Mouse (Mus musculus): Measurements from ENCODE around the gene Klhl8.
A peak's percentile ranks its signal among the peaks of the same experiment; 100 is the strongest.

Klhl8 gene

DNA sequence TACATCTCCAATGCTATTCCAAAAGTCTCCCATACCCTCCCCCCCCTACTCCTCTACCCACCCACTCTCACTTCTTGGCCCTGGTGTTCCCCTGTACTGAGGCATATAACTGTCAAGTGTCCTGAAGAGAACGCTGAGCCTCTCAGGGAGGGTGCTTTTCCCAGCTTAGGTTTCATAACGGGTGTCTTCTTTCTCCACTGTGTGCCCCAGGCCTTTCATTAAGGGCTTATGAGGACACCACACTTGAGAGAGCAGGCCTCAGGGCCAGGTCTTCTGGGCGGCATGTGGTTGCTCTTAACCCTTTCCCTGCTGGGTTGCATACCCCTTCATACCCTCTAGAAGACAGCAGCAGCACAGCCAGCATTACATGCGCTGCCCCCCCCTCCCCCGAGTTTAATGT is 64.5 kb downstream of the Klhl8 start:
- DNase-seq (ENCODE audit: low spot score in 2 of 2), result no peak

DNA sequence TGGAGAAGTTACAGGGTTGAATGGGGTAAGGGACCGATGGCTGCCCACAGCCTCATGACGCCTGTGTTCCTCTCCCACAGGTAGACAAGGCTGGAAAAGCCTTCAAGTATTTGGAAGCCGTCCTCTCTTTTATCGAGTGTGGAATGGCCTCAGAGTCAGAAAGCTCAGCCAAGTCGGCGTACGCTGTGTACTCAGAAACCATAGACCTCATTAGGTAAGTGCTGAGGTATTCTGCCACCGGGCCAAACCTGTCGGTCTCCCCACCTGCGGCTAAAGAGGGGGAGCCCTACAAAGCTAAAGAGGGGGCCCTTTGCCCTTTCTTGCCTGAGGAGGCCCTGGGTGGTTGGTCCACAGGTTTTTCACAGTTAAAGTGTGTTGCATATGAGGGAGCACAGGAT is 64.9 kb downstream of the Klhl8 start:
- DNase-seq (ENCODE audit: low spot score in 2 of 2), result no peak

DNA sequence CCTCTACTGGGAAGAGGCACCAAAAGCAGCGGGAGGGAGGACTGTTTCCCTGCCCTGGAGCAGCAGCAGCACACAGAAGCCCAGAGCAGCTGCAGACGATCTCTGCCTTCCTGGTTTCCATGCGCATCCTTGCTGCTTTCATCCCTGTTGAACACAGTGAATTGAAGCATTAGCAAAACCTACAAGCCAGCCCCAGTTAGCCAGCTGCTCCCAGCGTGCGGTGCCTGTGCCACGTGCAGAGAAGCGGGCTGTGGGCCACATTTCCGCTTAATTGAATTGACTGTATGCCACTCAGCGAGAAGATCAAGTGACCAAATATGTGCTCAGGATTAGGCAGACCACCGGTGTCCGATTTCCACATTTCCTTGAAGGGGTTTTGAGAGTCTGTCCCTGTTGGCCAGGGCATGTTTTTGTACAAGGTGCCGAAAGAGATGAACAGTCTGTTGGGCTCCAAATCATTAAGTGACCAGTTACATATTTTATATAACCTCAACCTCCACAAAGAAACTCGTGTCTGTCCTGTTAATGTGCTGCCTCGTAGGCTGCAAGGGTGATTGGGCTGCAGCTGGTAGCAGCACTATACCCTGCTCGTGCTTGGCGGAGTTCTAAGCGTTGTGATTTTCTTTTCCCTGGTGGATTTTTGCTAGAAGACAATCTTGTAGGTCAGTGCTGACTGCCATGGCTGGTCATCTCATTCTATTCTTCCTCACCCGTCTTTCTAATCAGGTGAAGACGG is 65.5 kb downstream of the Klhl8 start:
- DNase-seq (ENCODE audit: low spot score in 2 of 2), result no peak

DNA sequence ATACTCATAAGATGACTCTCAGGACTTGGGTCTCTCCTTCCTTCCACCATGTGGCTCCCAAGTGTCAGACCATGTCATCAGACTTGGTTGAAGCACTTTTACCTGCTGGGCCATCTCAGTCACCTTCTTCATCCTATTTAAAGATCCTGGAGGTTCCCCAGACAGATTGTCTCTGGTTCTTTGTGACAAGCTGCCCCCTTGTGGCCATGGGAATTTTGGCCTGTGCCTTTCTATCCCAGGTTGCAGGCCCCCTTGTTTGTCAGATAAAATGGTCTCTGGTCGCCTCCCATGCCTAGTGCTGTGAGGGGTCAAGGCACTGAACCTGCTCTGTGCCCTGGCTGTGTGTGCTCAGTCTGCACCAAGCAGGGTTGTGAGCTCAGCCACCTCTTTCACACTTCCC is 67.1 kb downstream of the Klhl8 start:
- DNase-seq (ENCODE audit: low spot score in 2 of 2), result peak in 1 of 2 experiments; percentile 43

DNA sequence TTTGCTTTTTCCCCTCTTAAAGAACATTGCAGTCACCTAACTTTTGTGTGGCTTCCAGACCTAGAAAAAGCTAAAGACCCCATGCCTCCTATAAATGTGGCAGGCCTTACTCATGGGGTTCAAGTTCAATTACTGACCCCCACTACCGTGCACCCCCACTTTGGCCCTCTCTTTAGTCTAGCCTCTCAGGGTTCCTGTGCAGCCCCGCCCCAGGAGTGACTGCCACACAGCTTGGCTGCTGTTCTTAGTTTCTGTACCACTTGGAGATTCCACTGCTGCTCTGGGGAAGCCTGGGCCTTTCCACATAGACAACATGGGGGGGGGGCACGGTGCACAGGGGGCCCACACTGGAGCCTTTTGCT is 71.8 kb downstream of the Klhl8 start:
- DNase-seq (ENCODE audit: low spot score in 2 of 2), result no peak

DNA sequence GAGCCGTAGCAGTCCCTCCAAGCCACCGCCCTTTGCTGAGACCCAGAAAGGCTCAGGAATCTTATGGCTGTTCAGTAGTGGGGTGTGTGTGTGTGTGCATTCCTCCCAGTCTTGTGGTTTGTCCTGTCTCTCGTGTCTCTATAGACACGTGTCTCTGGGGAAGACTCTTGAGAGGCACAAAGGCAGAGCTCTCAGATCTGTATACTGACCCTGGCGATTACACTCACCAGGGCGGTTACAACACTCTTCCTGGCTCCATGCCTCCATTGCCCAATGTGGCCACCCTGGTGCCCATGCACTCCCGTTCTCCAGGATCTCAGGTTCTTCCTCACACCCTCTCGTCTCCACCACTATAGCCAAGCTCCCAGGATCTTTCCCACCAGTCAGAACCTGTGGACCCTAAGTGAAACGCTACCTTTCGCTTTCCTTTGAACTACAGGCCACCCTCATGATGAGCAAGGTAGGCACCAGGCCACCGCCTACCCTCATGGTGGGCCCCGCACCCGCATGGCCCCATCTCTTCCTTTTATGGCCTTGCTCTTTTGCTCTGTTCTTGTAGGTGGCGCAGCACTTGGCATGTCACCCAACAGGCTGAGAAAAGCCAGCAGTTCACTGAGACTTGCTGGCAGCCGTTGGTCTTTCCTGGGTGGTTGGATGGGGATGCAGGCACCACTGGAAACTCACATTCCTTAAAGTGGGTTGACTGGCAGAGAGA is 72.4 kb downstream of the Klhl8 start:
- DNase-seq (ENCODE audit: low spot score in 2 of 2), result no peak

DNA sequence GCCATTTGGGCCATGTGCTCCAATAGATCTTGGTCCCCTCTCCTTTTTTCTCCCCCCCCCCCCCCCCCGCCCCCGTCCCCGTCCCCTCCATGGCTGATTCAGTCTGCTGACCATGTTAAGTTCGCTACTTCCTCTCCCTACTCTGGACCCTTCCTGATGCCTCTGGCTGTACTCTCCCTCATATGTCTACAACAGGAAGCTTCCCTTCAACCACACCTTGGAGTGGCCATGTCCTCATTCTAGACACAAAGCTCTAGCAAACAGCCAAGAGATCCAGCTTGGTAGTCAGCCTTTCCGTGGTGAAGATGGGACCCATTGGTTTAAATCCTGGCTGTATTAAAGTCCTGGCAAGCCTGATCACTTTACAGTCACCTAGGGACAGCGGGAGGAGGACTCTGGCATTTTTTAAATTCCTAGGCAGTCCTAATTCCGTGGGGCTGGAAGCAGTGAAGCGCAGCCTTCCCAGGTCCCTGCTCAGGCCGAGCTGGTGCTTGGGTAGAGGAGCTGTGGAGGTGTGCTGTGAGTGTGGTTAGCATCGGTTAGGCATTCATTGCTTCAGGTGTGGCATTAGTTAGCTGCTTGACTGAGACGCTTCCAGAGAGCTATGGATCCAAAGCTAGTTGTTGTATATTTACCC is 74.8 kb downstream of the Klhl8 start:
- DNase-seq (ENCODE audit: low spot score in 2 of 2), result no peak

DNA sequence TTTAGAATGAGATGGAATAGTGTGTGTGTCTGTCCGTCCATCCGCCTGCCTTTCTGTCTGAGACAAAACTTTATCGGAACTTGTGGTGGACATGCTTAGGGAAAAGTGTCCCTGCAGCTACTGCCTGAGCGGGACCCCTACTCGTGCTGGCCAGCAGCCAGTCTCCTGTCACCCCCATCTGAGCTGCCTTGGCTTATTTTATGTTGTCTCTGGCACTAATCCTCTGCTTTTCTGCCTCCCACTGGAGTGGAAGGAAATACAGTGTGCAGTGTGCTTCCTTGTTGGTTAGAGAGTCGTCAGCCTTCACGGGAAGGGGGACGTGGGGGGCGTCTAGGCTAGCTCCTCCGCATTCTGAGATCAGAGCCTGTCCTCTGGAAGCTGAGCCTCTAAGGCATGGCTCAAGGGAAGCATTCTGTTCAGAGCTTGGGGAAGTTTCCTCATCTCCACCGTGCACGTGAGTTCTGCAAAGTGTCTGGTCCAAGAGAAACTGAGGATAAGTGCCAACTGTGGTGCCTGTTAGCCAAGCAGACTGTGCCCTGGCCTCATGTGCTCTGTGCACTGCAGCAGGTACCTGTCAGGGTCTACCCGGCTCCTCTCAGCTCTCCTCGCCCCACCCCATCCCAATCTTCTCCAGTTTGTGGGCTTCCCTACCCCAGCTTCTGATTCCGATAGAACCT is 75.5 kb downstream of the Klhl8 start:
- no peak for DNase-seq (ENCODE audit: low spot score in 2 of 2)

DNA sequence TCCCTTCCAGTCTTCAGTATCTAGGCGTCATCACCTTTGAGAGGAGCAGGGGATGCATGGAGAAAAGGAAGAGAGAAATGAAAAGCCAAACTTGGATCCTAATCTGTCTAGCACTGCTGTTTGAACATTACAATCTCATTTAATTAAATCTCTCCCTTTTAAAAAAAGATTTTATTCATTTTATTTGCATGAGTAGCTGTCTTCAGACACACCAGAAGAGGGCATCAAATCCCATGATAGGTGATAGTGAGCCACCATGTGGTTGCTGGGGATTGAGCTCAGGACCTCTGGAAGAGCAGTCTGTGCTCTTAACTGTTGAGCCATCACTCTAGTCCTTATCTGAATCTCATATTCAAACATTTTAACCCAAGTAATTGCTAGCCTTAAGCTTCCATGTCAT is 80.2 kb downstream of the Klhl8 start:
- no peak for DNase-seq (ENCODE audit: low spot score in 2 of 2)

DNA sequence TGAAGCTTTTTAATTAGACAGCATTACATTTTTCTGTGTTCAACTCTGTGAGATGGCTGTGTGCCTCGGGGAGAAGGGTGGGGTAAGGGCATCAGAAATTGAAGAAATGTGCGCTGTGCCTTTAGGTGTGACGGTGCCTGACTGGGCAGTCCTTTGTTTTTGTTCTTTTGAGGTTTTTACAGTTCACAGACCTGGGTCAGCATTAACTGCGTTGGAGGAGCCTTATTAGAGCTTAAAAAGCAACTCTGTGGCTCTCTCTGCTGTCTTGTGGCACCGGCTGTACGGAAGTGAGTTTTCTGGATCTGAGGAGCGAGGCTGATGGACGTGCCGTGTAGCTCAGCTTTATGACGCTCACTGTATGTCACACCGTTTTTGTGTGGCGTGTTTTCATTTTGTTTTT is 81.9 kb downstream of the Klhl8 start:
- no peak for DNase-seq (ENCODE audit: low spot score in 2 of 2)

DNA sequence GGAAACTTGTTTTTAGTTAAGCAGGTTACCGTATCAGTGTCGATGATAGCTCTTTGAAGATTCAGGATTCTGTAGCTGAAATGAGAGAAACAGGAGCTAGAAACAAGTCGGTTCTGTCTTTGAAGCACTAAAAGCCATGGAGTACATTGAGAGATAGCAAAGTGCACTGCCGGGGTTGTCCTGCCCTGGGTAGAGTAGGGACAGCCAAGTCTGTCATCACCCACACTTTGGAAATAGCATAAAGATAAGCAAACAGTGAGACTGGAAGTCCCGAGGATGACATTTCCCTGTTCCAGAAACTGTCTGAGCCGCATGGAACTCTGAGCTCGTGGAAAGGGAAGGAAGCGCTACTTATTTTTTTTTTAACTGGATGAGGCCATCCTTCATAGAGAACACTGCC is 82.3 kb downstream of the Klhl8 start:
- no peak for DNase-seq (ENCODE audit: low spot score in 2 of 2)

DNA sequence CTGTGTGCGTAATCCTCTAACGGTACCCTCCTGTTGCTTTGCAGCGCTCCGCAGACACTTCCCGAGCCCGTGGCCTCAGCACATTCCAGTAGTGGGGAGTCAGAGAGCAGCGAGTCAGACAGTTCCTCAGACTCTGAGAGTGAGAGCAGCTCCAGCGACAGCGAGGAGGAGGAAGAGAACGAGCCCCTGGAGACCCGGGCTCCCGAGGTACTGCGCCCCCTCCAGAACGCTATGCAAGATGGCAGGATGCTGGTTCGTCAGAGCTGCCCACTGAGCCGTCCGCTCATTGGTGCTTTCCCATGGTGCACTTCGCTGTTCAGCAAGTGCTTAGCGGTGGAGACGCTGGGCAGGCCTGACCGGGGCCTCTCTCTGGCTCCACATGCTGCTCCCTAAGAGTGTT is 82.8 kb downstream of the Klhl8 start:
- no peak for DNase-seq (ENCODE audit: low spot score in 2 of 2)

DNA sequence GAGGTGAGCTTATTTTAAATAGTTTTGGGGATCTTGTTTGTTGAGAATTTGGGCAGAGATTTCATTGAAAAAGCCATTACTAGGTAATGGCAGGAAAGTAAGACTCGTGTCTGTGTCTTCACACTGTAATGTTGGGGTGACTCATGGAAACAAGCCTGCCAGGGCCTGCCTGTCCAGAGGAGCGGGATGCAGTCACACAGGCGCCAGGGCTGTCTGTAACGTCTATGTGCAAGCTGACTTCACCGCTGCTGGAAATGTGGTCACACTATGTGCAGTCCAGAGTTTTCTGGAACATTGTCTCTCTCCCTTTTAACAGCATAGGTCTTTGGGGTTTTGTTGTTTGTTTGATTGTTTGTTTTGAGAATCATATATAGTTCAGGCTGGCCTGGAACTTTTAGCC is 88.1 kb downstream of the Klhl8 start:
- DNase-seq (ENCODE audit: low spot score in 2 of 2), result peak in 1 of 2 experiments; percentile 65

DNA sequence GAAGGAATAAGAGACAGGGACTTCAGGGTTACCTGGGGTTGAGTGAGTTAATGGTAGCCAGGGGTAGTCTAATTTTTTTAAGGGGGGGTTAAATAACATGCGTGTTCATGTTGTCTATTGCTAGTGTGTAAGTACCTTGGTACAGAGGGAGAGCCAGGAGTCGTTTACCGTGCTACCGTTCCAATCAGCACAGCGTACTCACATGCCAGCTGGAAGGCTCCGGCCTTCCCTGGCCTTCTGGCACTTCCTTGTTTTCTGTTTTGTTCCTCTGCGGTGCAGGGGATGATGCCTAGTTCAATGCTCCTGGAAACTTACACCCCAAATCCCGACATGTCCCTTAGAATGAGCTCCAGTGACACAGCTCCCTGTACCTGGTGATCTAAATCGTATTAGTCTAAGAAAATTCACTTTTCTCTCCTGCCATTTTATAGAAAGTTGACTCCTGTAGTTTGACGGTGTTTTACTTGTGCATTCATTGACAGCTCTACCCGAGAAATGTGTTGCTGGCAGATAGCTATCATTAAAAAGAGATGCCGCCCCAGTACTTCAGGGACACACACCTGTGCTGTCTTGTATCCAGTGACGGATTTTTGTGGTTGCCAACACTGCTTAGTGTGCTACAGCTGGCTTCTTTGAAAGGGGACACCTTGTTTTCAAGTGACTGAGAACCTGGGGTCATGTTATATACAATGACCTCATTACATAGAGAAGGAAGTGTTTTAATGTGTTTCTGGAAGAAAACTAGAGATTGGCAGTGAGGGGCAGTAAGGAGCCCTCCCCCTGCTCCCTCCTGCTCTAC is 89.4 kb downstream of the Klhl8 start:
- DNase-seq (ENCODE audit: low spot score in 2 of 2), result no peak

DNA sequence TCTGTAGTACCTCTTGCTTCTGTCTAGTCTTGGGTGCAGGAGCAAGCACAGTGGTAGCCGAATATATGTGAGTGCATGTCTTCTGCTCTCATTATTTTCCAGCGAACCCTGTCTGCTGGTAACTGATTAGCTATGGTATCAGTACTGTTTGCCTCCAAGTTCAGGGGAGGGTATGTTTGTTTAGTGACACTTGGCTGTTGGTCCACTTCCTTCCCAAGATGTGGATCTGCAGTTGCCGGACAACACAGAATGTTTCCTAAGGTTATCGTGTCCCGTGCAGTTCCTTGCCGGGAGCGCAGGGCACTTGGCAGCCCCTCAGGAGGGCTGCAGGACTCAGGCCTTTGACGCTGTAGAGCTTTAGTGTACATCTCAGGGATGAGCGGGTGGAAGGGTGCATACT is 90.0 kb downstream of the Klhl8 start:
- peak in 1 of 2 experiments; percentile 28 for DNase-seq (ENCODE audit: low spot score in 2 of 2)

DNA sequence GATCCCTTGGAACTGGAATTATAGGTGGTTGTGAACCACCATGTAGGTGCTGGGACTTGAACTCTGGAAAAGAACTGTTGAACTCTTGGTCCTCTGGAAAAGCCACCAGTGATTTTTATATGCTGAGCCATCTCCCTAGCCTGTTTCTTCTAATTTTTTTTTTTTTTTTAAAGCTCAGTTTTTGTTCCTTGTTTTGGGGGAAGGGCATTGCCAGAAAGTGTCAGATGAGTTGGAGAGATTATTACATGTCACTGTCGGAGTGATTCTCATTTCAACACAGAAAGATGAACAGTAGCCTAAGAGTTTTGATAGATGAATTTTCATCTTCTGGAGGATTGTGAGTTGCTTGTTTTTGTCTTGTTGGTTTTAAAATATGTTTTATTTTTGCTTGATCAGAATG is 91.4 kb downstream of the Klhl8 start:
- no peak for DNase-seq (ENCODE audit: low spot score in 2 of 2)

DNA sequence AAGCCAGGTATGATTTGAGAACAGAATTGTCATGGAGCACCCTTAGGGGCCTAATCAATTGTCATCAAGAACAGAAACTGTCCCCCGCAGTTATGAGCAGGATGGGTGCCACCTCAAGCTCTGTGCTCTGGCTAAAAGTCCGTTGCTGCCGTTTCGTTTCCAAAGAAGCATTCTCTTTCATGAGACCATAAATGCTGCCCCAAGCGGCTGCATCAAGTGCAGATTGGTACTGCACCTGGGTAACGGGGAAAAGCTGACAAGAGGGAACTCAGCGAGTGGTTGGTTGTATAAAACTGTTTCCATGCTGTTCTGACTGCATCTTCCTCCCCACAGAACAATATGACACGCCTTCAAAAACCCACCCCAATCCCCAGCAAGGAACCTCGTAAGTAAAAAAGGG is 92.5 kb downstream of the Klhl8 start:
- no peak for DNase-seq (ENCODE audit: low spot score in 2 of 2)

DNA sequence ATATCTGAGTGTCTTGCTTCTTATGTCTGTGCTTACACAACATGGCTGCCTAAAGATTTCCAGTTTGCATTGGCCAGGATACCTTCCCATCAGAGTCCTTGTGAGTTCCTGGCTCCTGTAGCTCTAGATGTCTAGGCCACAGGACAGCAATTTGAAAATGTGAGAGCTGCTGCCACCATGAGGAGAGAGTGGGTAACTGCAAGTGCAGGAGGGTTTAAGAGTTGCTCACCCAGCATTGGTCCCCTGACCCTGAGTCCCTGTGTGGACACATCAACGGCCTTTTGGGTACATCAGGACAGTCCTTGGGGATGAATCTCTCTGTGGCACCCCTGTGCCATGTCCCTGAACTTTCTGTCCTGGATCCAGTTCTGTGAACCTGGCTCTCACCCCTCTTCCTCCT is 93.3 kb downstream of the Klhl8 start:
- peak in 1 of 2 experiments; percentile 62 for DNase-seq (ENCODE audit: low spot score in 2 of 2)

DNA sequence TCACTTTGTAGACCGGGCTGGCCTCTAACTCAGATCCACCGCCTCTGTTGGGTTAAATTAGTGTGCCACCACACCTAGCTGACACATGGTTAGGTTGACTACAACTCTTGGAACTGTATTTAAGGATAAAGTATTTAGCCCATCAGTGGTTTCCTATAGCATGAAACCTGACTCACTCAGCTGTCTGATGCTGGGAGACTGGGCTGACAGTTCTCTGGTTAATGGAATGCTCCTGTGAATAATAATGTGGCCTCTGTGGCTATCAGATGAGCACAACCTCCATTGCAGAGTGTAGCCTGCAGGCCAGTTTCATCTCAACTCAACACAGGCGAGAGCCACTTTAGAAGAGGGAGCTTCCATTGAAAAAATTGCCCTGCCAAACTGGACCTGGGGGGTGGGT is 94.3 kb downstream of the Klhl8 start:
- no peak for DNase-seq (ENCODE audit: low spot score in 2 of 2)

DNA sequence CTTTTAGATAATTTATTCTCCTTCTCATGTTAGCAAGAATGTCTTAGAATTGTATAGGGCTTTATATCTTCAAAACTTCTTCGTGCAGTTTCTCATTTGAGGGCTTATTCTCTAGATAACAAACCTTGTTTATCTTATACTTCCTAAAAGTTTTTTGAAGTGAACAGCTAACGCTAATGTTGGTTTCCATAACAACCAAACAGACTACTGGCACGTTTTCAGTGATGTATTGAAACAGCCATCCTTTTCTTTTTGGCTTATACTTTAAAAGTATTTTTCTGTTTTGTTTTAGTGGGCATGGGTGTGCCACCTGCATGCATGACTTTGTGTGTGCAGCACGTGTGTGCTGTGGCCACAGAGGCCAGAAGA is 95.8 kb downstream of the Klhl8 start:
- DNase-seq (ENCODE audit: low spot score in 2 of 2), result no peak

DNA sequence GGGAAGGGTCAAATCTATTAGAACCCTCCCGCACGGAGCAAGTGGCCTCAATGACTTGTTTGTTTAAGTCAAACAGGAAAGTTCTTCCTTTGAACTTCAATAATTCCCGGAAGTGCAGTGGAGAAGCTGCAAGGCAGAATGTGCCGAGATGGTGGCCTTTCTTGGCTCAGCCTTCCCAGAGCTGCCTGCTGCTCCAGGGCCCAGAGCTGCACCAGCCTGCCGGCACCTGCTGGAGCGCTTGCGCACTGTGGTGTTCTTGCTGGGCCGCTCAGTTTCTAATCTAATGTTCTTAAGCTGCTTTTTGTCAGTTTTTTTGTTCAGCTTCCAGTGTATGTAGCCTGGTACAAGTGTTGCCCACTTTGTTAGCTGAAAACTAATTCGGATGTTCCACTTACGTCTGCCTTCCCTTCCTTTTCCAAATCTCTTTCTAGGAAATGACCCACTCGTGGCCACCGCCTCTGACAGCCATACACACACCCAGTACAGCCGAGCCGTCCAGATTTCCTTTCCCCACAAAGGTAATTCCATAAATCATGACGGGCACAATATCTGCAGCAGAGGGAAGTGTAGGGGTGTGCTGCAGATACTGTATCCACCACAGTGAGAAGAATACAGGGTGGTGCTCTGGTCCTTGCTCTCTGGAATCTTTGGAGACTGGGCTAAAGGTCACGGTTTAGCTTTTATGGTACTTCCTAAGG is 96.4 kb downstream of the Klhl8 start:
- no peak for DNase-seq (ENCODE audit: low spot score in 2 of 2)

All from urinary bladder, adult 18-20 months (tissue).